Mouse (Mus musculus) C3H10T1/2 (cell line): ENCODE data around the gene Fabp2. TPM values are rescaled to one million over a fixed set of nuclear protein-coding genes. Genes with fewer than 3 reads are reported as not detected.

Source experiments
- polyA plus RNA-seq, 2 experiments: library from polyadenylated mRNA; unstranded; fragments of >200 nt; fragmentation: generic; extraction: Trizol; gene quantifications; one replicate each; pipeline ENCODE4 v1.2.1; 2012; ENCODE audit warnings: missing spikeins in 2 of 2

The Fabp2 gene
- under 1 TPM in 1 of 2 experiments, not detected in 1; 0.06 TPM for polyA plus RNA-seq

DNA sequence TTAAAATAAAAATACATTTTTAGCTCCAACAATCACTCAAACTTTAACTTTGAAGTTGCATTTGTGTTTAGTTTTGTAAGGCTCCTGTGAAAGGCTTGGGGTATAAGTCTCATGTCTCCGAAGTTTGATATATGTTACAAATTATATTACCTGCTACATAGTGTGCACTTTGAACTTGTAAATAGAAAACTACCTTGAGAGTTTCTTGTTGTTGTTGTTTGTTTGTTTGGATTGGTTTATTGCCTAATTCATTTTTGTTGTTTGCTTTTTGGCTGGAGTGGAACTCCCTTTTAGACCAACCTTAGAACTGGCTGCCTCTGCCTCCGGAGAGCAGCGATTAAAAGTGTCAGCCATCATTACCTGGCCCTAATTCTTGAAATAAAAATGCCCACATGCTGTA lies at the start of gene Fabp2:
Gene Fabp2 (plus strand): TSS at position 301 of the 400 bp plus-strand sequence.

DNA sequence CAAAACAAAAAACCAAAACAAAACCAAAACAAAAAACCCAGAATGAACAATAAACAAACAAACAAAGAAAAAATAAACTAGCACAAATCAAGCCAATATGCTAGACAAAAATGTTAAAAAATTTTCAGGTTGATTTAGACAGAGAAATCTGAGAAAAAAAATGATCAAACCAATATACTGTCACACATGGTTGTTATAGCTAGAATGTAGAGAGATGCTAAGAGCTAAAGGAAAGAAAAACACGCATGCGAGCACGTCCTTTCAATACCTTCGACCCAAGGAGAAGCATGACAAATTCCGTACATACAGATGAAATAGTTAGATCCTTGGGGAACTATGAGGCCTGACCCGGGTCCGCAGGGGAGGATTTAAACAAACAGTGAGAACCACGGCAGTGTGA lies 24.4 kb downstream of the Fabp2 start, which contains the start of gene Gm10959:
Gene Gm10959 (minus strand): TSS at position 101 of the 400 bp plus-strand sequence.

DNA sequence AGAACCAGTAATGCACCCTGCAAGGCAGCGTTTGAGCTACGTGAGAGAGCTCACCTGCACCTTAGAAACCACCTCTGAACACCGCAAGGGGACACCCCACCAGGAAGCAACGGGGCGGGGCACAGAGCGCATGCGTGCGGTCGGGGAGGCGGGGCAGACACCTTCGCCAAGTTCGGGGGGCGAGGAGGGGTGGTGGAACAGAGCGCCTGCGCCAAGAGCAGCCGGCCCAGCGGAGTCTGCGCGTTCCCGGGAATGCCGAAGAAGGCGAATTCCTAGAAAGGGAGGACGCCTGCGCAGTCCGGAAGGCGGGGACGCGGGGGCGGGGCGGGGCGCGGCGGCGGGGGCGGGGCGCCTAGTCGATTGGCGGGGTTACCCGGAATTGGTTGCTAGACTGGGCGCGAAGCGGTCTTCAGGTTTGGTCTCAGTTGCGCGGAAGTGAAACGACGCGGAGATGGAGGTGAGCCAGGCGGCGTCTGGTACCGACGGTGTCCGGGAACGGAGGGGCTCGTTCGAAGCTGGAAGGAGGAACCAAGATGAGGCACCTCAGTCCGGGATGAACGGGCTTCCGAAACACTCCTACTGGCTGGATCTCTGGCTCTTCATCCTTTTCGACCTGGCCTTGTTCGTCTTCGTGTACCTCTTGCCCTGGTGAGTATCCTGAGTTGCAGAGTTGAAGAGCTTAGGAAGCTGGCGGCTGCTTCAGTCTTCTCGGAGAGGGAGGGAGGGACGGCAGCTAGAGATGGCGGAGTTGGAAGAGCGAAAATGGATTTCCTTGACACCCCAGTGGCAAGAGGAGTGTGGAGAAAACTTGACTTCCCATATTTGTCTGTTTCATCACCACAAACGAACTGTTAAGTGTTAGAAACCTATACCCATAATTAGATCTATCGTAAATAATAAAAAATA lies 29.4 kb downstream of the Fabp2 start, which contains the start of gene 1810037I17Rik:
Gene 1810037I17Rik (plus strand): TSS at position 195 of the 906 bp plus-strand sequence.

Other genes starting within 250 kb of the Fabp2 start
- 1 to 10 TPM in 1 of 2 experiments, under 1 TPM in 1; 0.01 to 1.1 TPM for gene Pde5a, start 166.1 kb upstream of the Fabp2 start, polyA plus RNA-seq
- gene Gm10959, start 24.3 kb downstream of the Fabp2 start, polyA plus RNA-seq: not detected
- gene 1810037I17Rik, start 29.1 kb downstream of the Fabp2 start, polyA plus RNA-seq: 10 to 100 TPM; 17.9 to 55.8 TPM
- under 1 TPM; 0.08 to 0.51 TPM for gene Usp53, start 89.4 kb downstream of the Fabp2 start, polyA plus RNA-seq
- not detected for gene Myoz2, start 139.9 kb downstream of the Fabp2 start, polyA plus RNA-seq